Mouse (Mus musculus): ENCODE measurements at regions not wholly inside any gene's neighbourhood (a gene's known extent, or its start where the extent isn't known, plus 50 kb on each side); places are given as distances from the start of the nearest gene placed in this dataset.
"Not testable (repeated sequence)": the region's sequence is repeated elsewhere in the genome, so short reads cannot be mapped to it uniquely, and the experiment has no call there.

DNA sequence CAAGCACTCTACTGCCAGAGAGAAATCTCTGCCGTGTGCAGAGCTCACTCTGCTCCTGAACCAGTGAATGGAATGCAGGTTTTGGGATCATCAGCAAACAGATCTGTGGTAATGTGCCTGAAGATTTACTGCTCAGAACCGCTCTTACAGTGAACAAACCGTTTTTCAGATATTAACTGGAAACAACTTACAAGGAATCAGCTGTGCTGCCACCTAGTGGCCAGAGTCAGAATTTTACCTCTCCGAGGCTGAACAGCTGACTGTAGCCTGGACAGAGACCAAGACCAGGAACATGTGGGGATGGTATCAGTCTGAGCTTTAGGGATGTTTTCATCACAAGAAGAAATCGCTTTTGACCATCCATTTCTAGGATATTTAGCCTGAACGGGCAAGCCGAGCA is 65.3 kb downstream of the Gm15023 start:
- H3K27ac ChIP-seq; H3K4me3 ChIP-seq; intact Hi-C loops (cut with DNase I): not testable (repeated sequence)
- peak; percentile 37 for TF ChIP-seq CTCF (IDR thresholded peaks at IDR 0.05)
- DNase-seq = peak; percentile 28

DNA sequence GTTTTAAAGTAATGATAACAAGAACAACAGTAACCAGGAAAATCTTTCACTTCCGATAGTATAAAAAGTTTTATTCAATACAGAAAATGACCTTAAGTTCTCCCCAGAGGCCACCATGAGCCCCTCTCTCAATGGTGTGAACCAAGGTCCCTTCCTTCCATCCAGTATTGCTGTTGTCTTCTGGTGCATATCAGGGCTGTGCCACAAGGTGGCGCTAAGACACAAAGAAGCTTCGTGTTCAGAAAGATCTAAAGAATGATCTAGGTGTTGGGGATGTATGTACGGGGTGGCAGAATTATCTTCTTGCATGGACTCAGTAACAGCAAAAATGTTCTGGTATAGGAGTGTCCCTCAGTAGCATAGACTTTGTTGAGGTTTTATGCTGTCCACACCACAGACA is 66.6 kb downstream of the Gm15023 start:
- DNase-seq = peak; percentile 32
- TF ChIP-seq CTCF (IDR thresholded peaks at IDR 0.05) = peak; percentile 41
- intact Hi-C loops (cut with DNase I); H3K4me3 ChIP-seq; H3K27ac ChIP-seq: not testable (repeated sequence)

DNA sequence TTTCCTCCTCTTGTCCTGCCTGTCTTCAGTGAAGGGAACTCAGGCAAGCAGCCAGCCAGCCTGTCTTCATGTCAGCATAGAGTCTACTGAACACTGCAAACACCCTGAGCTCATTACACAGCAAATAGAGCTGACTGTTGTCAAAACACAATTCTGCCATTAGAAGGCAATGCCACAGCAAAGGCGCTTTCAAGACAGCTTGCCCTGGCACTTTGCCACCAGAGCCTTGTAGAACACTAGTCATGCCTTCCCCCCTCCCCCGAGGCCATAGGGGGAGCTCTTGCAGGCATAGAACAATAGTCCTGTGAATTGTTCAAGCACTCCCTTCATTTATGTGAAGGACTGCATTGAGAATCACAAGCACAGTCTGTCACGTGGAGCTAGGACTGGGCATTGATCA is 75.8 kb downstream of the Gm15023 start:
- intact Hi-C loops (cut with DNase I) = no loop called here
- DNase-seq = no peak
- H3K4me3 ChIP-seq = no peak overlapping the region
- no peak overlapping the region for H3K27ac ChIP-seq
- no peak for TF ChIP-seq CTCF (IDR thresholded peaks at IDR 0.05)

DNA sequence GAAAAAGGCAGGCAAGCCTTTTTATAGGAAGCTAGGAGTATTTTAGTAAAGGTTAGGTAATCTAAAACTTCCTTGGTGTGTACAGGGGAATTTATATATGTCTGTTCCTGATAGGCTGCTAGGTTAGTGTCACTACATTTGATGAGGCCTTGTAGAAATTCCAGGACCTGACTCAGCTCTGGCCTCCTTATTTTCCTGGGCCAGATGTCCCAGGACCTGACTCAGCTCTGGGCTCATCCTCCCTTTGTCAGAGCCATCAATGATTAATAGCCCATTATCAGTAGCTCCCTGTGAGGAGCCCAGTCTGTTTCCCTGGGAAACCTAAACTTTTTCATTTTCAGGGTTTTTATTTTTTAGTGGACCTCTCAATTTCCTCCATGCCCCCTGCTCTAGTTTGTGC is 79.3 kb downstream of the Gm15023 start:
- DNase-seq = no peak
- H3K27ac ChIP-seq = no peak overlapping the region
- H3K4me3 ChIP-seq = no peak overlapping the region
- intact Hi-C loops (cut with DNase I) = no loop called here
- TF ChIP-seq CTCF (IDR thresholded peaks at IDR 0.05) = no peak

DNA sequence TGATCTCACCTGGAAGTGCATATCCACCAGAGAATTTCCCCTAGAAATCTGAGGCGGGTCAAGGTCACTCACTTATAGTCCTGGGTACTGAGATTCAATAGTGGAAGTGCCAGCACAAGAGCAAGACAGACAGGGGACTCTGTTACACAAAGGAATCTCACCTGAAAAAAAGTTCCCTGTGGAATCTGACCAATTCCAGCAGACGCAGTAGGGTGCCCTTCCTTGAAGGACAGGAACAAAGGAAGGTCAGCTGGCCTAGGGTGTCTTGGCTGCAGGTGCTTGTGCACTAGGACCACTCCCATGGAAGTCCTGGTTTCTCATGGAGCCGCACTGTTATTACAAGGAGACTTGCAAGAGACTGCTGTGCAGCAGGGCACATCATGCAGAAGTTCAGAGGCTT is 81.2 kb downstream of the Gm15023 start:
- no peak for DNase-seq
- Histone ChIP-seq H3K4me3 (no peak overlapping the region), H3K27ac (no peak overlapping the region)
- intact Hi-C loops (cut with DNase I) = no loop called here
- no peak for TF ChIP-seq CTCF (IDR thresholded peaks at IDR 0.05)

DNA sequence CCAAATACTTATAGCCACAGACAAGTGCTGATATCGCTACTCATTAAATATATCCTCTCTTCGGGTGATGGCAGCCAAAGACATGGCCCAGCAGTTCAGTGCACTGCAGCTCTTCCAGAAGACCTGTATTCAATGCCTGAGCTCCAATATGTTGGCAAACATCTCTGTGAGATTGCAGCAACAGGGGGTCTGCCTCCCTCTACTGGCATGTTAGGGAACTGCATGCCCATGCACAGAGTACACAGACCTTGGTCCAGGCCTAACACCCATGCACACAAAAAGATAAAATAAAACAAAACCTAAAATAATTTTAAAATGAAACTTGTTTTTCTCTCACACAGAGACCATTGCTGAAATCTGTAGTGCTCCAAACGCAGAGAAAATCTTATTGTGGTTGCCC is 82.1 kb upstream of the Zmat1 start:
- peak; percentile 63 for TF ChIP-seq CTCF (IDR thresholded peaks at IDR 0.05)
- H3K4me3 ChIP-seq; H3K27ac ChIP-seq; intact Hi-C loops (cut with DNase I): not testable (repeated sequence)
- DNase-seq = peak; percentile 47

DNA sequence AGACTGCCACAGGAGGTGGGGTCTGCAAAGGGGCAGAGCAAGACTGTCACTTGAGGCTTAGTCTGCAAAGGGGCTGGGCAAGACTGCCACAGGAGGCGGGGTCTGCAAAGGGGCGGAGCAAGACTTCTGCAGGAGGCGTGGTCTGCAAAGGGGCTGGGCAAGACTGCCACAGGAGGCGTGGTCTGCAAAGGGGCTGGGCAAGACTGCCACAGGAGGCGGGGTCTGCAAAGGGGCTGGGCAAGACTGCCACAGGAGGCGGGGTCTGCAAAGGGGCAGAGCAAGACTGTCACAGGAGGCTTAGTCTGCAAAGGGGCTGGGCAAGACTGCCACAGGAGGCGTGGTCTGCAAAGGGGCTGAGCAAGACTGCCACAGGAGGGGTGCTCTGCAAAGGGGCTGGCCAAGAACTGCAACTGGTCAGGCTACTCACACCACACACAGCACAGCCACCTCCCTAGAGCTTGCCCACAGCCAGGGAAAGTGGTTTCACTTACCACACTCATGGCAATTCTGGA is 78.1 kb upstream of the Zmat1 start:
- intact Hi-C loops (cut with DNase I); H3K27ac ChIP-seq; H3K4me3 ChIP-seq: not testable (repeated sequence)
- DNase-seq = peak; percentile 29

DNA sequence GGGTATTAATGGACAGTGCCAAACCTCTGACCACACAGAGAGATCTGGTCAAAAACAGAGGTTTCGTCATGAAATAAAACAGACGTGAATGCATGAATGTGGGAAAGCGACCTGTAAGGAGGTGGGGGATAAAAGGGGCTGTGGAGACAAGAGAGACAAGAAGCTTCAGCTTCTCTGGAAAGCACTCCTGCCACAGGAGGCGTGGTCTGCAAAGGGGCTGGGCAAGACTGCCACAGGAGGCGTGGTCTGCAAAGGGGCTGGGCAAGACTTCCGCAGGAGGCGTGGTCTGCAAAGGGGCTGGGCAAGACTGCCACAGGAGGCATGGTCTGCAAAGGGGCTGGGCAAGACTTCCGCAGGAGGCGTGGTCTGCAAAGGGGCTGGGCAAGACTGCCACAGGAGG is 77.6 kb upstream of the Zmat1 start:
- DNase-seq = peak; percentile 18
- intact Hi-C loops (cut with DNase I); H3K27ac ChIP-seq: not testable (repeated sequence)
- peak overlapping the region; percentile 52 for H3K4me3 ChIP-seq

DNA sequence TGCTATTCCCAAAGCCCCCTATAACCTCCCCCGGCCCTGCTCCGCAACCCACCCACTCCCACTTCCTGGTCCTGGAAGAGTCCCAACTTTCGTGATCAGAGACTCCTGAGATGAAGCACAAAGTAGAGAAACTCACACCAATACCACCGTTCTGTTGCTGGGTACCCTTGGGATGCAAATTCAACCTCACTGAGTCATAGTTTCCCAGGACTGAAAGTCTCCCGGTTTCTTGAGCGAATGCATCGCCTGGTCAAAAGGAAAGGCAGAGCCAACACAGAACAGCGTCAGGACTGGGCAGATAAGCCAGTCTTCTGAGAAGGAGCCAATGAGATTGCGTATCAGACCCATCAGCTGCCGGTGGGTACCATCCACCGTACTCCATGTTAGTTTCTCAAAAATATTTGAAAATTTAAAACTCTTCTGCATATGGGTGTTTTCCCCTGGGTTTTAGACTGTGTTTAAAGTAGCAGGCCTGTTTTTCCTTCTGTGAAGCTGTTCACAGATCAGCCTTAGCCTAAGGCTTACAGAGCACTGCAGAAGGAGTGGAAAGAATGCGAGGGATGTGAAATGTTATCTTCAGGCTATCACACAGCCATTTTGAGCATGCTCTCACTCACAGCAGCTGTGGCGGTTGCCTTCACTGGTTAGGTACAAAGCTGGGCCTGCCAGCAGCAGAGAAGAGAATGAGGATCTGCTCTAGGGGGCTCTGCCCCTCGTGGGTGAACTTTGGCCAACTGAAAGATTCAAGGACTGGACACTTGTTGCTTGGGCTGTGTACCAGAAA is 77.0 kb upstream of the Zmat1 start:
- peak overlapping the region; percentile 52 for H3K4me3 ChIP-seq
- intact Hi-C loops (cut with DNase I); H3K27ac ChIP-seq; DNase-seq: not testable (repeated sequence)

DNA sequence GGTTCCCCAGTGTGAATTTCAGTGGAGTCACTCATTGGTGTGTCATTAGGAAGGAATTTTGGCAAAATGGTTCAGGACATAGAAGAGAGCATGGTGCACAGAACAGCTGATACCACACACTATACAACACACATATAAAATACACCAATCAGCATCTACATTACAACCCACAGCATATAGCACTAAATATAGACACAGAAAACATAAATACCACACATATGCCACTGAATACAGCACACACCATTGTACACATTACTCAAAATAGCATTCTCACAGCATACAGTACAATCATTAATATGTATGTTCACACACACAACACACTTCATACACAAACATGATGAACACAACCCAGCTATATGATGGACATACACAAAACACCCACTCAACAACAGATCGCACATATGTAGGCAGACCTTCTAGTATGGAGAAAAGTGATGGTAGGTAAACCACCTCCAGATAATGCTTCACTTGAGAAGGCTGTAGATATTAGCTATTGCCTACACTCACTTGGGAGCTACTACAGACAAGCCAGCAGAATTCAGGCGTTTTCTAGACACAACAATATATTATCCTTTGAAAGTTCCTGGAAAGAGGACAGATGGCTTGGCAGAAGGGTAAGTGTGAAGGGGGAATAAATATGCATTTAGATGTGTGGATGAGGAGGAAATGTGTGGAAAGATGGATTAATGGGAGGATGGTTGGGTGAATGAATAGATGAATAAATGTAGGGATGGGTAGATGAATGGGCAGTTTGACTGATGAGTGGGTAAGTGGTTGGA is 71.6 kb upstream of the Zmat1 start:
- no peak overlapping the region for H3K27ac ChIP-seq
- no peak for DNase-seq
- intact Hi-C loops (cut with DNase I) = no loop called here
- TF ChIP-seq CTCF (IDR thresholded peaks at IDR 0.05) = no peak
- no peak overlapping the region for H3K4me3 ChIP-seq

DNA sequence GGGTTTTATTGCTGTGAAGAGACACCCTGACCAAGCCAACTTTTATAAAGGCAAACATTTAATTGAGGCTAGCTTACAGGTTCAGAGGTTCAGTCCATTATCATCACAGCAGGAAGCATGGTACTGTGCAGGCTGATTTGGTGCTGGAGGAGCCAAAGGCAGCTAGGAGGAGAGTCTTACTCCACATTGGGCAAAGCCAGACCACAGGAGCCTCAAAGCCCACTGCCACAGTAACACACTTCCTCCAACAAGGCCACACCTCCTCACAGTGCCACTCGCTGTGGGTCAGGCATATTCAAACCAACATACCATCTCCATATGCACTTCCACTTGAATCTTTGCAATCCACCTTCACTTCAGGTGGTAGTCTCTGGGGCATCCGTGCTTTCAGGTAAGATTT is 70.4 kb upstream of the Zmat1 start:
- no peak for DNase-seq
- intact Hi-C loops (cut with DNase I) = no loop called here
- H3K27ac ChIP-seq = no peak overlapping the region
- TF ChIP-seq CTCF (IDR thresholded peaks at IDR 0.05) = no peak
- H3K4me3 ChIP-seq = no peak overlapping the region

DNA sequence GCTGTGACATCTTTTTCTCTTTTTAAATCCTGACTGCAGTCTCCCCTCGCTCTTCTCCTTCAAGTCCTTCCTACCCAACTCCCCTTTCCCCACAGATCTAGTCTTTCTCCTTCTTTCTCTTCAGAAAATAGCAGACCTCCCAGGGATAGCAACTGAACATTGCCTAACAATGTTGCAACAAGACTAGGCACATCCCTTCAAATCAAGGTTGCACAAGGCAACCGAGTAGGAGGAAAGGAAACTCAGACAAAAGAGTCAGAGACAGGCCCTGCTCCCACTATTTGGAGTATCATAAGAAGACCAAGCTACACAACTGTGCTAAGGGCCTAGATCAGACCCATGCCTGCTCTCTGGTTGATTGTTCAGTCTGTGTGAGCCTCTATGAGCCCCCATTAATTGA is 66.9 kb upstream of the Zmat1 start:
- intact Hi-C loops (cut with DNase I) = no loop called here
- Histone ChIP-seq H3K27ac (no peak overlapping the region), H3K4me3 (no peak overlapping the region)
- DNase-seq = no peak
- no peak for TF ChIP-seq CTCF (IDR thresholded peaks at IDR 0.05)

DNA sequence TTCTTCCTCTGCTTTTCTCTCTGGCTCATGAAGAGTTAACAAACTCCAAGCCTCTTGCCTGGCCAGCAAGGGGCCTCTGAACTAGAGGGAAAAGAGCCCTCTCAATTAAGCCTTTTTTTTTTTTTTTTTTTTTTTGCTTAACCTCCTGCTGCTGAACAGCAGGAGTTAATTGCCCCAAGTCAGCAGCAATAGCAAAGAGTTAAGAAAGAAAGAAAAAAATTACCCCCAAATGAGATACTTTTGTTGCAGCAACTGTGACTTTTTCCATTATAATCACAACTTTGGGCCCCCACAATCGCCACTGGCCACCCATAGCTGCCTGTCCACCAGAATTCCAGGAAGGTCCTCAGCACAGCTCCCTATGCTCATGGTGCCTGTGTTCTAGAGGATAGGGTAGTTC is 60.4 kb upstream of the Zmat1 start:
- no peak for DNase-seq
- no peak overlapping the region for H3K4me3 ChIP-seq
- intact Hi-C loops (cut with DNase I) = no loop called here
- H3K27ac ChIP-seq = no peak overlapping the region
- no peak for TF ChIP-seq CTCF (IDR thresholded peaks at IDR 0.05)

Data from gastrocnemius, adult 2 months (tissue).